Mouse (Mus musculus): ENCODE measurements at regions not wholly inside any gene's neighbourhood (a gene's known extent, or its start where the extent isn't known, plus 50 kb on each side); places are given as distances from the start of the nearest gene placed in this dataset.

- peak; percentile 34 for DNase-seq (ENCODE audit: low read depth)
These were observed 92.5 kb upstream of the Smad3 start for GRCm38 (mm10) chr9:63850316-63850693.

- DNase-seq (ENCODE audit: low read depth): no peak
These were observed 91.9 kb upstream of the Smad3 start for GRCm38 (mm10) chr9:63849564-63850315.

GRCm38 (mm10) chr9:63843883-63844485, 86.2 kb upstream of the Smad3 start:
- peak; percentile 76 for DNase-seq (ENCODE audit: low read depth)

- DNase-seq (ENCODE audit: low read depth): no peak
These were observed 85.6 kb upstream of the Smad3 start for GRCm38 (mm10) chr9:63843431-63843830.

GRCm38 (mm10) chr9:63841102-63841501, 83.3 kb upstream of the Smad3 start:
- DNase-seq (ENCODE audit: low read depth): no peak

GRCm38 (mm10) chr9:63838996-63839772, 81.4 kb upstream of the Smad3 start:
- no peak for DNase-seq (ENCODE audit: low read depth)

- DNase-seq (ENCODE audit: low read depth): no peak
These were observed 79.8 kb upstream of the Smad3 start for GRCm38 (mm10) chr9:63837552-63837951.

GRCm38 (mm10) chr9:63836565-63837284, 78.9 kb upstream of the Smad3 start:
- no peak for DNase-seq (ENCODE audit: low read depth)

GRCm38 (mm10) chr9:63836036-63836435, 78.2 kb upstream of the Smad3 start:
- no peak for DNase-seq (ENCODE audit: low read depth)

- no peak for DNase-seq (ENCODE audit: low read depth)
These were observed 76.6 kb upstream of the Smad3 start for GRCm38 (mm10) chr9:63834416-63834815.

GRCm38 (mm10) chr9:63818163-63818562, 60.4 kb upstream of the Smad3 start:
- no peak for DNase-seq (ENCODE audit: low read depth)

GRCm38 (mm10) chr9:63816540-63816939, 58.7 kb upstream of the Smad3 start:
- DNase-seq (ENCODE audit: low read depth): no peak

- DNase-seq (ENCODE audit: low read depth): no peak
These were observed 52.2 kb upstream of the Smad3 start for GRCm38 (mm10) chr9:63809901-63810587.

All from c-Kit-positive CD71-negative TER-119-negative erythroid progenitor cells, embryonic 14.5 days (primary cell).